Mouse (Mus musculus) heart, adult 2 months (tissue): Measurements from ENCODE around the gene Pkmyt1. TPM values are rescaled to one million over a fixed set of nuclear protein-coding genes. Genes with fewer than 3 reads are reported as not detected.

Experiments used
- DNase-seq, 2 experiments: peaks; one replicate each; pipeline ENCODE4 v3.0.0; 2021
- H3K27ac ChIP-seq: fragments of 200-600 bp; 2 replicates; pipeline ENCODE4 v1.8.1; 2022
- H3K27me3 ChIP-seq: fragments of 200-500 bp; 2 replicates; pipeline ENCODE4 v1.6.1; 2012; ENCODE audit warnings: mild to moderate bottlenecking, low read length, inconsistent platforms, mixed read lengths; ENCODE audit not compliant: control insufficient read depth, insufficient read depth
- H3K36me3 ChIP-seq: fragments of 200-500 bp; 2 replicates; pipeline ENCODE4 v1.6.1; 2012; ENCODE audit warnings: low read length, inconsistent platforms; ENCODE audit not compliant: control insufficient read depth, insufficient read depth
- H3K4me1 ChIP-seq: fragments of 200-500 bp; 2 replicates; pipeline ENCODE4 v1.6.1; 2011; ENCODE audit warnings: low read length; ENCODE audit not compliant: control insufficient read depth, insufficient read depth
- H3K4me3 ChIP-seq: fragments of 200-600 bp; 2 replicates; pipeline ENCODE4 v1.8.1; 2022
- H3K79me2 ChIP-seq: fragments of 200-500 bp; replicated peaks from 2 replicates; pipeline ENCODE4 v1.6.1; 2012; ENCODE audit warnings: mild to moderate bottlenecking, inconsistent platforms, low read length, moderate library complexity, mixed read lengths; ENCODE audit not compliant: control insufficient read depth, insufficient read depth
- H3K9ac ChIP-seq: fragments of 200-500 bp; 2 replicates; pipeline ENCODE4 v1.6.1; 2012; ENCODE audit warnings: low read depth, mild to moderate bottlenecking, control low read depth, inconsistent platforms, low read length, mixed read lengths
- CTCF ChIP-seq: fragments of 200-600 bp; IDR thresholded peaks from 2 replicates; pipeline ENCODE4 v1.8.1; 2022; ENCODE audit warnings: antibody characterized with exemption, mild to moderate bottlenecking, moderate library complexity
- EP300 ChIP-seq: fragments of 200-500 bp; IDR thresholded peaks from 2 replicates; pipeline ENCODE4 v1.6.1; 2011; ENCODE audit warnings: low read depth, low read length, control low read depth; ENCODE audit not compliant: insufficient read depth
- POLR2A ChIP-seq: fragments of 200-500 bp; IDR thresholded peaks from 2 replicates; pipeline ENCODE4 v1.6.1; 2011; ENCODE audit warnings: mild to moderate bottlenecking, low read depth, low read length, control low read depth; ENCODE audit not compliant: insufficient read depth
- WGBS: fragments of 180-500 bp; shearing (Covaris S2); methylation state at CpG from one replicate; pipeline ENCODE4 v1.1.7; 2018; 5-methylcytosine and 5-hydroxymethylcytosine counted together
- intact Hi-C: fragments of 180-260 bp; cut with DNase I; formaldehyde crosslinking; loops from one replicate; pipeline ENCODE4 v1.15.1; 2025
- long read RNA-seq: library from polyadenylated mRNA; stranded (forward); transcript quantifications from one replicate; pipeline ENCODE4 v2.0.0, GENCODE M21; 2021
- polyA plus RNA-seq: library from polyadenylated mRNA; depleted of rRNA; stranded (reverse); fragments of >200 nt; gene quantifications from 2 replicates; pipeline ENCODE4 v1.2.3, GENCODE M21; 2012; rRNA removed
- total RNA-seq, 2 experiments: library from RNA; stranded (reverse); gene quantifications; 2 replicates each; pipeline ENCODE4 v1.2.3; 2021

Pkmyt1 gene
- total RNA-seq (1 to 10 TPM; 1.2 to 1.6 TPM), polyA plus RNA-seq (3.9 and 5.6 TPM in 2 replicates)
- long read RNA-seq, partial matches to known transcripts: 0 of 1 reads
- long read RNA-seq, other reads (novel, unspliced or antisense): 0 of 1 reads

DNA sequence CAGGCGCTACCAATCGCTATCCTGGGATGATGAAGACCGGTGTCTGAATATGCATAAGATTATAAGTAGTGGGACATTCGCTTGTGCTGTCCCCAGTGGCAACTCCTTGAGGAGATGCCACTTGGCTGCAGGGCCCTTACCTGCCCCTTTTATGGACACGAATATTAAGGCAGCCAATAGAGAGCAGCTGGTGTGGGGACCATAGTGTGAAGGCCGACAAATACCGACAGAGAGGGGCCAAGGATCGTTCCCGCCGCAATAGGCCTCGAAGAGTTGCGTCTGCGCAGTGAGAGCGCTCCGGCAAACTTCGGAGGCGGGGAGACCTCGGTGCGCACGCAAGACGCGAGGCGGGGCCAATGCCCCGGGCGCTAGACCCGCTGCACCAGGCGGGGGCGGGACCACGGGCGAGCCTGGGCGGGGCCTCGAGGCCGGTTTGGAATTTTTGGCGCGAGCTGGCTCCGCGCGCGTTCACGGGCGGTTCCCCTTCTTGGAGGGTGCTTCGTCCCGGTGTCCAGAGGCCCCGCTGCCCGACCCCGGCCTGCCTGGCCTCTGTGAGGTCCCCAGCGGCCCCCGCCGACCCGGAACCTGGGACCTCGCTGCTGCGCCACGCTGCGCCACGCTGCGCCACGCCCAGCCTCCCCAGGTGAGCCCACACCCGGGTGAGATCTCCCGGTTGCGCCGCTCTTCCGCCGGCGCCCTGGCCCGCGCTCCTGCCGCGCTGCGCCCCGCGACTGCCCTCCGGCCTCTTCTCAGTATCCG, at the start of gene Pkmyt1:
TSS of gene Pkmyt1 (plus strand) at position 338 of the 759 bp plus-strand sequence.
- peak; percentile 96 to 98 for DNase-seq
- H3K27me3 ChIP-seq: no peaks in the 10 kb centered on the region
- peak within 1 kb of the TSS; percentile 86 for H3K27ac ChIP-seq
- H3K4me1 ChIP-seq: peaks cover 3% of the 10 kb centered on the region
- 2% methylated on average over 73 of the region's 73 CpGs for WGBS
- intact Hi-C loops: no loop called here
- H3K36me3 ChIP-seq: no peaks in the 10 kb centered on the region
- H3K4me3 ChIP-seq: peak within 1 kb of the TSS; percentile 91
- TF ChIP-seq POLR2A: peak; percentile 95
- no peak for TF ChIP-seq EP300
- TF ChIP-seq CTCF: peak; percentile 21
- H3K79me2 ChIP-seq: no peaks in the 10 kb centered on the region
- peak within 1 kb of the TSS; percentile 71 for H3K9ac ChIP-seq

DNA sequence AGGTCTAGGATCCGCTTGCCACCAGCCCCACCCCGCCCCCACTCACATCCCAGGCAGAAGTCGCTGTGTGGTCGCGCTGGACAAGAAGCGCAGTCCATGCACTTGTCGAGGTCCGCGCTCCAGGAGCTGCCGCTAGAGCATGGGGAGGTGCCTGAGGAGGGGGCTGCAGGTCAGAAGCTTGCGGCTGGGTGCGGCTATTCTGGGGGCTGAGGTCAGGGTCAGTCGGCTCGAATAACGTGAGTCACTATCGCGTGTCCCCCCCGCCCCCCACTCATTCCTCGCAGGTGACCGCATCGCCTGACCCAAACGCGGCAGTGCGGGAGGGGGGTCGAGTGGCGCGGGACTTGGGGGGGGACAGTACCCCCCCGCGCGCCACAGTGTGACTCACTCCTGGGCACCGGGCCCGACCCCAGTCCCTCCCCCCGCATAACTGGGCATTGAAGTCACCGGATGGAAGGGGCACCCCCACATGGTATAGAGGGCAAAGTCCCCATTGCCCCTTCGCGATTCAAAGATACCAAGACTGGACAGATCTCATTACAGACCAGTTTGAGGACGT, 49.6 kb upstream of the Pkmyt1 start:
- Histone ChIP-seq H3K4me1 (peaks cover 2% of the 10 kb centered on the region), H3K79me2 (no peaks in the 10 kb centered on the region), H3K27me3 (peaks cover 6% of the 10 kb centered on the region), H3K27ac (peak overlapping the region; percentile 93), H3K9ac (peak overlapping the region; percentile 69), H3K4me3 (peak overlapping the region; percentile 67), H3K36me3 (no peaks in the 10 kb centered on the region)
- WGBS: under 1% methylated on average over 37 of the region's 37 CpGs
- peak; percentile 75 to 79 for DNase-seq
- intact Hi-C loops: no loop called here
- TF ChIP-seq EP300 (0 out of 2 replicates have a peak, but pooled peaks have one; percentile 5), CTCF (no peak)

DNA sequence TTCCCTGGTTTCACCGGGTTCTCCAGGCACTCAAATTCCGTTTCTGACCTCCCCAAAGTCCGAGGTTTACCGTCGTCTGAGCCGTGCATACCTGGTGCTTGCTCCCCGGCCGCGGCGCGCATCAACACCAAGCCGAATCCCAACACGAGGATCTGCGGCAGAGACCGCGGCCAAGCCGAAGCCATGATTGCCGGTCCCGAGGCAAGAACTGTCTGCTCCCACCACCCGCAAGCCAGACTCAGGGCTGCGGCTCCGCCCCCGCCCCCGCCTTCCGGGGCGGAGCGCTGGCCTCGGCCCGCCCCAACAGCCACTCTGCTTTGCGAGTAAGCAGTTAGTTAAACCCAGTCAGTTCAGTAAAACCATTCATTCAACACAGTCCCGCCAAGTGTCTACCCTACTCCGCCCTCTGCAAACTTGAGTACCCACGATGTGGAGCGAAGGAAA, 48.9 kb upstream of the Pkmyt1 start, which contains the start of gene Tnfrsf12a:
TSS of gene Tnfrsf12a (minus strand) at position 233 of the 444 bp plus-strand sequence.
- peaks cover 2% of the 10 kb centered on the region for H3K4me1 ChIP-seq
- intact Hi-C loops: no loop called here
- H3K9ac ChIP-seq: peak within 1 kb of the TSS; percentile 69
- DNase-seq: peak; percentile 93
- no peaks in the 10 kb centered on the region for H3K36me3 ChIP-seq
- H3K4me3 ChIP-seq: peak within 1 kb of the TSS; percentile 67
- WGBS: under 1% methylated on average over 34 of the region's 34 CpGs
- peaks cover 6% of the 10 kb centered on the region for H3K27me3 ChIP-seq
- peak; percentile 97 for TF ChIP-seq POLR2A
- peak; percentile 70; the same call in 1 of the 2 replicates for TF ChIP-seq EP300
- no peak for TF ChIP-seq CTCF
- H3K27ac ChIP-seq: peak within 1 kb of the TSS; percentile 93
- H3K79me2 ChIP-seq: no peaks in the 10 kb centered on the region

DNA sequence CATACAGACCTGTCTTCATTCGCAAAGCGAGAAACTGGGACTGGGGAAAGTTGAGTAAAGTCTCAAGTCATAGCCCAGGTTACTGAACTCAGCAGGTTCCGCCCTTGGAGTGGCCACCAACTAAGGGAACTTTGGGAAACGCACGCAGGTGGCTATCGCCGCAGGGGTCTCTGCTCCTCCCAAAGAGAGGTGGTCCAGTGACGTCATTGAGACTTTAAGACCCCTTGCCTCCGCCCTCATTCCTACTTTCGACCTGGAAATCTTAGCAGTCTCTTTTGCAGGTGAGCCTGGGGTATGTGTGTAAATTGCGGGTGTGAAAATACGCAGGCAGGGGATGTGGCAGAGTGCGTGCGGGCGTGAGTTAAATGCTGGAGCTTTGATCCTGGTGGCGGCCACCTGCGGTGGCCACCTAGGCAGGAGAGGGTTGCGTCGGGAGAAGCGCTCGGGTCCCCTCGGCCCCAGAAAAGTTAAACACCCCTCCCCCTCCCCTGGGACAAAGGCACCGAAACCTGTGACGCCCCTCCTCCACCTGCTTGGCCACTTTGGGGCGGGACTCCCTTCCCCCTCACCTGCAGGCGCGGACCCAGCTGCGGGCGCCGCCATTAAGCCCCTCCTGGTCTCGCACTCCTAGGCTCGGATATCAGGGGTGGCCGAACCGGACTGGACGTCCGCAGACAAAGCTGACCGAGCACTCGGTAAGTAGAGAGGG, 46.9 kb upstream of the Pkmyt1 start, which contains the start of gene Cldn6:
TSS of gene Cldn6 (plus strand) at position 123 of the 709 bp plus-strand sequence.
- Histone ChIP-seq H3K4me1 (peaks cover 2% of the 10 kb centered on the region; the same call in 1 of the 2 replicates), H3K4me3 (no peak within 1 kb of the TSS), H3K36me3 (no peaks in the 10 kb centered on the region), H3K9ac (no peak within 1 kb of the TSS), H3K27ac (no peak within 1 kb of the TSS), H3K79me2 (no peaks in the 10 kb centered on the region), H3K27me3 (peaks cover 9% of the 10 kb centered on the region)
- DNase-seq: peak in 1 of 2 experiments; percentile 15
- 8% methylated on average over 38 of the region's 38 CpGs for WGBS
- intact Hi-C loops: no loop called here
- no peak for TF ChIP-seq CTCF
- TF ChIP-seq POLR2A: no peak
- TF ChIP-seq EP300: no peak

DNA sequence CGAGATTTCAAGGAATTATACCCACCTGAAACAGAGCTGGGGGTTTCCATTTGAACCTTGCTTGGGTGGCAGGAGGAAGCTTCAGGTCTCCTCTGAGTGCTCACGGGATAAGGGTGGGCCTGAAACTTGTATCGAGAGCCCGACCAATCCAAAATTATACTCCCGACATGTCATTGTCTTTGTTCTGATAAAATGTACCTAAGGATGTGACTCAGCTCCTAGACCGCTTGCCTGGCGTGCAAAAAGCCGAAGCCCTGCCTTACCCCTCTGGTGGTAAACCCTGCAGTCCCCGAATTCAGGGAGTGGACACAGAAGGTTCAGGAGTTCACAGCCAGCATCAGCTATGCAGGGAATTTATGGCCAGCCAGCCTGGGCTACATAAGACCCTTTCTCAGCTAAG, 45.8 kb upstream of the Pkmyt1 start:
- TF ChIP-seq EP300: no peak
- TF ChIP-seq CTCF: no peak
- H3K4me3 ChIP-seq: no peak overlapping the region
- peaks cover 9% of the 10 kb centered on the region for H3K27me3 ChIP-seq
- no peak for DNase-seq
- no peak overlapping the region for H3K27ac ChIP-seq
- 57% methylated on average over 9 of the region's 9 CpGs for WGBS
- no peaks in the 10 kb centered on the region for H3K79me2 ChIP-seq
- intact Hi-C loops: no loop called here
- no peak overlapping the region for H3K9ac ChIP-seq
- no peaks in the 10 kb centered on the region for H3K36me3 ChIP-seq
- H3K4me1 ChIP-seq: peaks cover 2% of the 10 kb centered on the region; the same call in 1 of the 2 replicates
